Mouse (Mus musculus) hindbrain, embryonic 10.5 days (tissue): ENCODE results near the gene Frmd7. TPM values are rescaled to one million over a fixed set of nuclear protein-coding genes. Genes with fewer than 3 reads are reported as not detected.

Experiments
- polyA plus RNA-seq: library from polyadenylated mRNA; unstranded; fragments of >200 nt; fragmentation: Nextera tagmentation; extraction: Ambion mirVana; gene quantifications from 2 replicates; pipeline ENCODE4 v1.2.1, GENCODE M21; 2016

The Frmd7 gene
- polyA plus RNA-seq, 1 experiment from 2014 or later: 0.14 TPM

Other genes with a start within 250 kb of the Frmd7 start
- 2.3 and 4.6 TPM in 2 replicates for gene Stk26, start 101.7 kb downstream of the Frmd7 start, polyA plus RNA-seq
- 17.2 and 20.2 TPM in 2 replicates for gene Rap2c, start 75.3 kb upstream of the Frmd7 start, polyA plus RNA-seq